19 mouse cellular contexts compared by ENCODE assay signal in genomic region chr4:138785721-138786120, GRCm38 (mm10). TPM values are rescaled to one million over a fixed set of nuclear protein-coding genes. Genes with fewer than 3 reads are reported as not detected.
DNase-seq lines count a peak whose midpoint lies in the region; ATAC-seq and TF ChIP-seq lines count a peak whose summit lies in the region.
"Had no signal": no experiment of that assay in that cellular context is flagged by ENCODE, and none has a peak within 500 bp of the region (broad histone marks: within the 10 kb centered on the region; RNA-seq: fewer than 3 reads in every experiment).

No protein-coding gene starts in this region.

- 0 out of 2 replicates have a peak, but pooled peaks have one; percentile 28 for TF ChIP-seq CTCF in lung, embryonic 14.5 days (IDR thresholded peaks at IDR 0.05; ENCODE audit: low read depth)

- H3K9ac ChIP-seq in kidney, embryonic 15.5 days, result no peak overlapping the region
- no peak overlapping the region for H3K9ac ChIP-seq in lung, embryonic 14.5 days
- H3K9ac ChIP-seq: limb, embryonic 12.5 days had no signal

- H3K4me2 ChIP-seq in kidney, embryonic 15.5 days, result no peak overlapping the region
- H3K4me2 ChIP-seq in lung, embryonic 14.5 days, result no peak overlapping the region
- H3K4me2 ChIP-seq: limb, embryonic 12.5 days had no signal

- no peaks in the 10 kb centered on the region for H3K9me3 ChIP-seq in kidney, embryonic 15.5 days (replicated peaks)
- no peaks in the 10 kb centered on the region for H3K9me3 ChIP-seq in lung, embryonic 14.5 days (ENCODE audit: low read depth, low read length)
- H3K9me3 ChIP-seq: embryonic facial prominence, embryonic 10.5 days; limb, embryonic 12.5 days had no signal

- H3K4me3 ChIP-seq in kidney, embryonic 15.5 days (replicated peaks), result no peak overlapping the region
- H3K4me3 ChIP-seq in lung, embryonic 14.5 days (ENCODE audit: low read depth, low read length), result no peak overlapping the region
- H3K4me3 ChIP-seq: embryonic facial prominence, embryonic 10.5 days; limb, embryonic 12.5 days had no signal

- peaks cover 4% of the 10 kb centered on the region; the same call in 1 of the 2 replicates for H3K27me3 ChIP-seq in kidney, embryonic 15.5 days
- H3K27me3 ChIP-seq in lung, embryonic 14.5 days (ENCODE audit: insufficient read depth, low read length), result no peaks in the 10 kb centered on the region
- H3K27me3 ChIP-seq: Patski had no signal

- 49% methylated on average over 4 of the region's 4 CpGs for WGBS in kidney, embryonic 15.5 days
- WGBS in lung, embryonic 14.5 days, result 52% methylated on average over 4 of the region's 4 CpGs

- peak overlapping the region; percentile 32; the same call in 1 of the 2 replicates for H3K27ac ChIP-seq in kidney, embryonic 15.5 days
- no peak overlapping the region for H3K27ac ChIP-seq in lung, embryonic 14.5 days (ENCODE audit: low read depth)
- H3K27ac ChIP-seq: embryonic facial prominence, embryonic 10.5 days; limb, embryonic 12.5 days had no signal

- peak; percentile 8 for DNase-seq in embryo, embryonic 11.5 days (ENCODE audit: low read depth, low spot score)
- DNase-seq in embryo, embryonic 10.5 days (ENCODE audit: low spot score), result no peak
- no peak for DNase-seq in kidney, adult 11 months
- peak; percentile 9 for DNase-seq in lung, embryonic 14.5 days
- no peak for DNase-seq in lung, postnatal 14 days
- peak; percentile 58 for DNase-seq in ZHBTc4 (ENCODE audit: low read depth, low spot score)
- DNase-seq in adrenal gland, postnatal 14 days, result no peak
- DNase-seq: cerebellum, postnatal 14 days; layer of hippocampus, postnatal 36 days; lung, adult 2 months; midbrain, embryonic 14.5 days; thymus, adult 18-20 months had no signal

- H3K4me1 ChIP-seq in kidney, embryonic 15.5 days, result peaks cover 6% of the 10 kb centered on the region
- H3K4me1 ChIP-seq in lung, embryonic 14.5 days (ENCODE audit: insufficient read depth), result no peaks in the 10 kb centered on the region
- H3K4me1 ChIP-seq: embryonic facial prominence, embryonic 10.5 days; limb, embryonic 12.5 days had no signal

- no peak for ATAC-seq in kidney, embryonic 15.5 days (replicated peaks; ENCODE audit: low FRiP score)
- ATAC-seq in lung, embryonic 14.5 days (ENCODE audit: insufficient read depth), result no peak
- ATAC-seq: forebrain, embryonic 14.5 days; Patski had no signal

- no peaks in the 10 kb centered on the region for H3K36me3 ChIP-seq in kidney, embryonic 15.5 days
- no peaks in the 10 kb centered on the region for H3K36me3 ChIP-seq in lung, embryonic 14.5 days (ENCODE audit: insufficient read depth)
- H3K36me3 ChIP-seq: embryonic facial prominence, embryonic 10.5 days; limb, embryonic 12.5 days had no signal

RNA-seq across cellular contexts. Expression of gene Pla2g2d, which starts 10.2 kb away (rescaled TPM):
- polyA plus RNA-seq in kidney, embryonic 15.5 days (2015; fragmentation: Nextera tagmentation; extraction: Ambion mirVana), result 0.21 TPM in 1 of 2 replicates, not detected in the other
- 0.18 TPM in 1 of 2 replicates, not detected in the other for polyA plus RNA-seq in lung, embryonic 14.5 days (2014; fragmentation: Nextera tagmentation; extraction: Ambion mirVana)
- 1.1 and 10.7 TPM in 2 replicates for total RNA-seq in adrenal gland, postnatal 14 days (2021)
- total RNA-seq: megakaryocyte, adult 5-6 weeks had no signal
- polyA plus RNA-seq: heart, postnatal 0 days; limb, embryonic 12.5 days; midbrain, embryonic 14.5 days had no signal

RNA-seq across cellular contexts. Expression of gene Pla2g2f, which starts 28.3 kb away (rescaled TPM):
- 0.19 and 0.93 TPM in 2 replicates for polyA plus RNA-seq in kidney, embryonic 15.5 days (2015; fragmentation: Nextera tagmentation; extraction: Ambion mirVana)
- polyA plus RNA-seq in lung, embryonic 14.5 days (2014; fragmentation: Nextera tagmentation; extraction: Ambion mirVana), result not detected in 2 replicates
- 13.7 and 14.3 TPM in 2 replicates for total RNA-seq in adrenal gland, postnatal 14 days (2021)
- total RNA-seq: megakaryocyte, adult 5-6 weeks had no signal
- polyA plus RNA-seq: embryonic facial prominence, embryonic 10.5 days; forebrain, embryonic 14.5 days; heart, postnatal 0 days; Patski had no signal

RNA-seq across cellular contexts. Expression of gene Ubxn10, which starts 48.8 kb away (rescaled TPM):
- 1.0 and 1.8 TPM in 2 replicates for polyA plus RNA-seq in kidney, embryonic 15.5 days (2015; fragmentation: Nextera tagmentation; extraction: Ambion mirVana)
- 1.5 and 1.7 TPM in 2 replicates for polyA plus RNA-seq in lung, embryonic 14.5 days (2014; fragmentation: Nextera tagmentation; extraction: Ambion mirVana)
- total RNA-seq in adrenal gland, postnatal 14 days (2021), result 0.89 and 1.1 TPM in 2 replicates
- total RNA-seq: megakaryocyte, adult 5-6 weeks had no signal
- polyA plus RNA-seq: Patski had no signal

Comparison
In these comparisons a context has a peak if more than half of its experiments do, and no peak if none do; other contexts are left out.
1. DNase-seq: peak in embryo, embryonic 11.5 days (single experiment), lung, embryonic 14.5 days (single experiment) and ZHBTc4 (single experiment); none in embryo, embryonic 10.5 days (single experiment), kidney, adult 11 months (single experiment), lung, postnatal 14 days (single experiment) and adrenal gland, postnatal 14 days (single experiment).